Mouse (Mus musculus): Measurements from ENCODE around the gene Lsm14b. TPM values are rescaled to one million over a fixed set of nuclear protein-coding genes. Genes with fewer than 3 reads are reported as not detected.

Lsm14b gene
- polyA plus RNA-seq, 1 experiment from 2014 or later, result 5.5 TPM

DNA sequence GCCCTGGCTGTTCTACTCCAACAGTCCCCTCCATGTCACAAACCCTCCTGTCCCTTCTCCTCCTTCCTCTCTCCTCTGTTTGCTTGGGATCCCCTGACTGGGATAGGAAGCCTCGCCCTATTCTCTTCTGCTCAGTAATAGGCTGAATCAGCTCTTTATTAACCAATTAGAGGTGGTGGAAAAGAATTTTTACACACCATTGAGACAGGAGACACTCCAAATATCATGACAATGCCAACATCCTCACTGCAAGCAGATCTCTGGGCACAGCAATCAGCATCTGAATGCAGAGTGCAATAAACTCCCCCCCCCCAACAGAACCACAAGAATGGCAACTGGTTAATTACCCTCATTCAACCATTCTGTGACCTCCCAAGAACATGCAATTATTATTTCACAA is 35.7 kb upstream of the Lsm14b start:
- Histone ChIP-seq H3K27me3 (replicated peaks) (no peaks in the 10 kb centered on the region), H3K4me2 (replicated peaks) (no peak overlapping the region), H3K9ac (no peak overlapping the region), H3K27ac (no peak overlapping the region), H3K36me3 (no peaks in the 10 kb centered on the region), H3K4me3 (replicated peaks) (no peak overlapping the region), H3K4me1 (replicated peaks) (no peaks in the 10 kb centered on the region), H3K9me3 (no peaks in the 10 kb centered on the region)
- no peak for ATAC-seq
- 61% methylated on average over 1 of the region's 1 CpGs for WGBS

DNA sequence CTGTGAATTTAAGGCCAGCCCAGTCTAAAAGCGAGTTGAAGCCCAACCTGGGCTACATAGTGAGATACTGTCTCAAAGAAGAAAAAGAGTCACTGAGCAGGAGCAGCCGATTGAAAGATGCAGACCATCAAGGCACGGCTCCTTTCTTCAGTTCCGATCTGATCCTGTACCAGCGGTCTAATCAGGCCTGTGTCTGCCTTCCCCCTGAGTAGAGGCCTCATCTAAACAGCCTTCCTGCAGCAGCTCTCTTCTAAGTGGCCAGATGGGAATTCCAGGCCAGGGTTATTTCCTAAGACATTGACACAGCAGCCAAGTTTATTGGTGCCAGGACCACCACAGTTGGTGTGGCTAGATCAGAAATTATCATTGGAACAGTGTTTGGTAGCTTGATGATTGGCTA is 31.7 kb upstream of the Lsm14b start:
- WGBS, result 80% methylated on average over 5 of the region's 5 CpGs

DNA sequence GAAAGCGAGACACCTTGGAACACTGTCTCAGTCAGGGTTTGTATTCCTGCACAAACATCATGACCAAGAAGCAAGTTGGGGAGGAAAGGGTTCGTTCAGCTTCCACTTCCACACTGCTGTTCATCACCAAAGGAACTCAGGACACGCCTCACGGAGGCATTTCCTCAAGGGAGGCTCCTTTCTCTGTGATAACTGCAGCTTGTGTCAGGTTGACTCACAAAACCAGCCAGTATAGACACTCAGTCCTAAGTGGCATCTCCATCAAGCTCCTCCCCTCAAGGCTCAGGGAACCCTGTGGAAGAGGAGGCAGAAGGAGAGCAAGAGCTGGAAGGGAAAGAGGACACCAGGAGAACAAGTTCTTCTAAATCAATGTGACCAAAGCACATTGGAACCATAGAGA is 26.4 kb upstream of the Lsm14b start:
- 47% methylated on average over 4 of the region's 4 CpGs for WGBS

More for the DNA sequence above, 31.7 kb upstream of the Lsm14b start:
- Histone ChIP-seq H3K4me2 (replicated peaks) (no peak overlapping the region), H3K27ac (no peak overlapping the region), H3K27me3 (replicated peaks) (no peaks in the 10 kb centered on the region), H3K4me1 (replicated peaks) (no peaks in the 10 kb centered on the region), H3K4me3 (replicated peaks) (no peak overlapping the region), H3K9ac (no peak overlapping the region), H3K9me3 (no peaks in the 10 kb centered on the region), H3K36me3 (no peaks in the 10 kb centered on the region)
- ATAC-seq, result no peak

DNA sequence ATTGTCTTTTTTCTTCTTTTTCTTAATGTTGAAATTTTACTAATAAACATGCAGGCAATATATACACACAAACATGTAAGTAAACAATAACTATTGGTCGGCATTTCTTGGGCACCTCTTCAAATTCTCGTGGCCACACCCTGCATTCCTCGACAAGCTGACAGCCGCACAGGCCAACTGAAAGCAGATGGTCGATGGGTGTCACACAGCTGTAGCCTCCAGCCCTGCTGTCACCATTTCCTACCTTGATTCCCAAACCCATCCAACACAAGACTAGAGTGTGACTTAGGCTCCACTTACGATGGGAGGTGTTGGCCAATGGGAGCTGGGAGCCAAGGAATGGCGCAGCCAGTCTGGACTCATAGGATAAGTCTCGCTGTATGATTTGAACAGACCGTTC is 23.2 kb upstream of the Lsm14b start:
- no peaks in the 10 kb centered on the region for H3K27me3 ChIP-seq (replicated peaks)
- H3K4me1 ChIP-seq (replicated peaks), result peaks cover 4% of the 10 kb centered on the region; the same call in 1 of the 2 replicates
- no peak overlapping the region for H3K9ac ChIP-seq
- no peaks in the 10 kb centered on the region for H3K9me3 ChIP-seq
- ATAC-seq, result no peak
- H3K36me3 ChIP-seq, result no peaks in the 10 kb centered on the region
- no peak overlapping the region for H3K27ac ChIP-seq
- H3K4me3 ChIP-seq (replicated peaks), result no peak overlapping the region
- 81% methylated on average over 9 of the region's 9 CpGs for whole genome bisulfite sequencing
- H3K4me2 ChIP-seq (replicated peaks), result no peak overlapping the region

More for the DNA sequence above, 26.4 kb upstream of the Lsm14b start:
- Histone ChIP-seq H3K4me2 (replicated peaks) (no peak overlapping the region), H3K4me1 (replicated peaks) (no peaks in the 10 kb centered on the region), H3K9me3 (no peaks in the 10 kb centered on the region), H3K36me3 (no peaks in the 10 kb centered on the region), H3K27me3 (replicated peaks) (no peaks in the 10 kb centered on the region), H3K9ac (no peak overlapping the region), H3K4me3 (replicated peaks) (no peak overlapping the region), H3K27ac (no peak overlapping the region)
- no peak for ATAC-seq

DNA sequence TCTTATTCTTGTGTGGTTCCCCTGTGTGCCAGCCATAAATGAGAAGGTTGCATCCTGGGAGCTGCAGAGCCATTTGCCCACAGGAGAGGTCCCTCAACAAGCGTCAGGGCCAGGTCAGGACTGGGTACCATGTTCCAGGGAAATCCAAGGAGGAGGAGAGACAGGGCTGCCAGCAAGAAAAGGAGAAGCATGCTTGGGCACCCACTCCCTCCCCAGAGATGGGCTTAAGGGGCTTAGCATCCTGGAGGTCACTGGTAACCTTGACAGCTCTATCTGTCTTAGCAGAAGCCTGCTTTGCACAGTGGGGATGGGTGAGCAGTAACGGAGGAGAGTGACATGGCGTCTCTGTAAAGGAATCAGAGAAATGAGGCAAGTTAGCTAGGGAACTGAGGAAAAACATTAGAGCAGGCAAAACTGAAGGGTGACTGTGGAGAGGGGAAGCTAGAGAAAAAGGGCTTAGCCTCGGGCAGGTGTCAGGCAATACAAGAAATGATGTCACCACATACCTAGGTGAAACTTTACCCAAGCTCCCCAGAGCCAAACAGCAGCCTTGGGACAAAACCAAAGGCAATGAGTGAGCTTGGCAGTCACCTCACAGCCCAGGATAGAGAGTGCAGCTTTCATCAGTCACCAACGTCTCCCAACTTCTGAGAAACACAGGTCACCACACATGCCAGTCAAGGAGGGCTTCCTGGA is 19.0 kb upstream of the Lsm14b start:
- H3K9me3 ChIP-seq, result no peaks in the 10 kb centered on the region
- H3K27ac ChIP-seq, result no peak overlapping the region
- H3K36me3 ChIP-seq, result no peaks in the 10 kb centered on the region
- 0 out of 2 replicates have a peak overlapping the region, but pooled peaks have one; percentile 31 for H3K4me2 ChIP-seq (replicated peaks)
- H3K27me3 ChIP-seq (replicated peaks), result no peaks in the 10 kb centered on the region
- H3K4me3 ChIP-seq (replicated peaks), result no peak overlapping the region
- H3K9ac ChIP-seq, result no peak overlapping the region
- H3K4me1 ChIP-seq (replicated peaks), result peaks cover 4% of the 10 kb centered on the region; the same call in 1 of the 2 replicates
- peak; percentile 28; the same call in 1 of the 2 replicates for ATAC-seq
- WGBS, result 51% methylated on average over 5 of the region's 5 CpGs

DNA sequence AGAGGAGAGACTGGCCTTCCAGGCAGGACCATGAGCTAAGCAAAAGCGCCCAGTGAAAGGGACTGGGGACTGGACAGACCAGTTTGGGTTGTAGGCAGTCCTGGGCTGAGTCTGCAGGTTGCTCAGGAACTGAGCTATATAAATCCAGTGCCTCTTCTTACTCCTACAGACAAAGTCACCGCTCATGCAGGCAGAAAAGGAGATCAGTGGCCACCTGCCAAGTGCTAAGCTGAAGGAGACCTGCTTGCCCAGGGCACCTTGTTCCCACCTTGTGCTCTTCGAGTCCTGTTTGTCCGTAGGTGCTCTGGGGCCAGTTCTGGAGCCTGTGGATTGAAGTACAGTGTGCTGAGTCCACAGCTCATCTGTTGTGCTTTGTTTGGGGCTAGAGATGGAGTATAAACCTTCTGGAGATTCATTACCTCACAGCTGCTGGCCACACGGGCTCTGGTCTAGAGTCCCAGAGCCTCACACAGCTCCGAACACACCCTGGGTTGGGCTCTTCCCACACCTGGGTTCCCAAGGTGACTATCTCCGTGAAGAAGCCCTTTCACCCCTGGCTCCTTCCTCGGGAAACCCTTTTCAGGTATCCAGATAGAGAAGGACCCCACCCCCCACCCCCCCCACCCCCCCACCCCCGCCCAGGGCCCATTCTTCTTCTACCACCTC is 18.3 kb upstream of the Lsm14b start:
- ATAC-seq, result peak; percentile 82
- Histone ChIP-seq H3K4me2 (replicated peaks) (peak overlapping the region; percentile 31; the same call in 1 of the 2 replicates), H3K27ac (no peak overlapping the region), H3K4me1 (replicated peaks) (peaks cover 4% of the 10 kb centered on the region; the same call in 1 of the 2 replicates), H3K36me3 (no peaks in the 10 kb centered on the region), H3K4me3 (replicated peaks) (no peak overlapping the region), H3K27me3 (replicated peaks) (no peaks in the 10 kb centered on the region), H3K9me3 (no peaks in the 10 kb centered on the region), H3K9ac (no peak overlapping the region)
- 36% methylated on average over 9 of the region's 9 CpGs for WGBS

DNA sequence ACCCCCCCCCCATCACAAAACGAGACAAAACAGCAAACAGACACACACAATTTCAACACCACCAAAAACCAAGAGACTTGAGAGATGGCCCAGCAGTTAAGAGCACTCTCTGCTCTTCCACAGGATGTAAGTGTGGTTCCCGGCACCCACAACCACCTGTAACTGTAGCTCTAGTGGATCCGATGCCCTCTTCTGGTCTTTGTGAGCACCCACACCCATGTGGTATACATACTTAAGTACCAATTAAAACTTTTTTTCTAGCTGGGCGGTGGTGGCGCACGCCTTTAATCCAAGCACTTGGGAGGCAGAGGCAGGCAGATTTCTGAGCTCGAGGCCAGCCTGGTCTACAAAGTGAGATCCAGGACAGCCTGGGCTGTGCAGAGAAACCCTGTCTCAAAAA is 14.1 kb upstream of the Lsm14b start:
- H3K9ac ChIP-seq, result no peak overlapping the region
- H3K36me3 ChIP-seq, result no peaks in the 10 kb centered on the region
- peaks cover 7% of the 10 kb centered on the region; the same call in 1 of the 2 replicates for H3K4me1 ChIP-seq (replicated peaks)
- no peak overlapping the region for H3K4me3 ChIP-seq (replicated peaks)
- H3K9me3 ChIP-seq, result no peaks in the 10 kb centered on the region
- H3K27ac ChIP-seq, result no peak overlapping the region
- no peaks in the 10 kb centered on the region for H3K27me3 ChIP-seq (replicated peaks)
- WGBS, result 91% methylated on average over 7 of the region's 7 CpGs
- H3K4me2 ChIP-seq (replicated peaks), result no peak overlapping the region
- no peak for ATAC-seq

DNA sequence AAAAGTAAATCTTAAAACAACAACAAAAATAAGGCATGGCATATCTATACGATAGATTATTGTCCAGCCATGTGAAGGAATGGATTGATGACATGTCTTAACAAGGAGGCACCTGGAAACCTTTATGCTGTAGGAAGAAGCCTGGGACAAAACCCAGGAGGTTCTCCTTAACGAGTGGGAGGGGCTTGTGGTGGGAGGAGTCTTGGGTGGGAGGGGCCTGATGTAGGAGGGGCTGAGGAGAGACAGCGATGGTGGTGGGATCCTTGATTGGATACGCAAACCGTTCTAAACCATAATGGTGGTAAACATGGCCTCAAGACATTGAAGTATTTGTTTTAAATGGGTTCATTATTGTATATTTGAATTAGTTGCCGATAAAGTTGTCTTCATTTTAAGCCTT is 13.4 kb upstream of the Lsm14b start:
- Histone ChIP-seq H3K9me3 (no peaks in the 10 kb centered on the region), H3K4me1 (replicated peaks) (peaks cover 9% of the 10 kb centered on the region; the same call in 1 of the 2 replicates), H3K4me3 (replicated peaks) (no peak overlapping the region), H3K4me2 (replicated peaks) (no peak overlapping the region), H3K27ac (no peak overlapping the region), H3K36me3 (no peaks in the 10 kb centered on the region), H3K27me3 (replicated peaks) (no peaks in the 10 kb centered on the region), H3K9ac (no peak overlapping the region)
- 86% methylated on average over 6 of the region's 6 CpGs for WGBS
- no peak for ATAC-seq

DNA sequence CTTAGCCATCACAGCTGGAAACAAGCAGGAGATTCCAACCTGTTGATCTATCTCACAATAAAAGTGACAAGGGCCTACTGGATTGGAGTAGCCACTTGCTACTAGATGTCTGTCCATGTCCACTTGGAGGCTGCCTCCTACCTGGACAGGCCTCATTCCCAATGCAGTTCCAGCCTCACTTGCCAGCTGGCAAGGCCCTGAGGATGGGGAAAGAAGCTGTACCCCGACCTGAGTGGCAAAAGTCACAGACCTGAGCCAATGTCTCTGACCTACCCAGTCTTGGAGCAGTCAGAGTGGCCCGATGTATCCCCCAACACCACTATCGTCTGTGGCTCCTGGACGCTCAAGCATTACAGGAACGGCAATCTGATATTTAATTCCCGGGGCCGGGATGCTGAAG is 11.1 kb upstream of the Lsm14b start:
- no peak for ATAC-seq
- peaks cover 21% of the 10 kb centered on the region for H3K4me1 ChIP-seq (replicated peaks)
- no peaks in the 10 kb centered on the region for H3K9me3 ChIP-seq
- no peaks in the 10 kb centered on the region for H3K27me3 ChIP-seq (replicated peaks)
- H3K4me3 ChIP-seq (replicated peaks), result no peak overlapping the region
- H3K4me2 ChIP-seq (replicated peaks), result no peak overlapping the region
- H3K36me3 ChIP-seq, result no peaks in the 10 kb centered on the region
- 90% methylated on average over 7 of the region's 7 CpGs for WGBS
- H3K27ac ChIP-seq, result no peak overlapping the region
- H3K9ac ChIP-seq, result no peak overlapping the region

DNA sequence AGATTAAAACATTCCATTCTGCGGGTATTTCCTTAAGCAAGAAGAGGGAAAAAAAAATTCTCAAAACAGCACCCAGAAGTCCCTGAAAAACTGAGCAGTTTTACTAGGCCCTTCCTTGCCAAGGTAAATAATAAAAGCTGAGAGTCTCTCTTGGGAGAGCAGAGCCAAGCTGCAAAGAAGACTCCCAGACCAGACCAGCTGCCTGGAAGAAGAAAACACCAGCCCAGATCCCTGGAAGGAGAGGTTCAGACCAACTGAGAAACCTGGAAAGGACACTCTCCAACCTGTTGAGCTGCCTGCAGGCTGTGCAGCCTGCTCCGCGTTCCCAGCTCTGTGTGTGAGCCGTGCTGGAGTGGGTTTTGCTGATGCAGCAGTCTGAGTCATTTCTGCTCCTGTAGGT is 7.2 kb upstream of the Lsm14b start:
- Histone ChIP-seq H3K27ac (peak overlapping the region; percentile 40; the same call in 1 of the 2 replicates), H3K9me3 (no peaks in the 10 kb centered on the region), H3K36me3 (no peaks in the 10 kb centered on the region), H3K9ac (no peak overlapping the region), H3K4me1 (replicated peaks) (peaks cover 25% of the 10 kb centered on the region), H3K4me3 (replicated peaks) (no peak overlapping the region), H3K27me3 (replicated peaks) (peaks cover 6% of the 10 kb centered on the region), H3K4me2 (replicated peaks) (no peak overlapping the region)
- ATAC-seq, result no peak
- 42% methylated on average over 4 of the region's 4 CpGs for WGBS

DNA sequence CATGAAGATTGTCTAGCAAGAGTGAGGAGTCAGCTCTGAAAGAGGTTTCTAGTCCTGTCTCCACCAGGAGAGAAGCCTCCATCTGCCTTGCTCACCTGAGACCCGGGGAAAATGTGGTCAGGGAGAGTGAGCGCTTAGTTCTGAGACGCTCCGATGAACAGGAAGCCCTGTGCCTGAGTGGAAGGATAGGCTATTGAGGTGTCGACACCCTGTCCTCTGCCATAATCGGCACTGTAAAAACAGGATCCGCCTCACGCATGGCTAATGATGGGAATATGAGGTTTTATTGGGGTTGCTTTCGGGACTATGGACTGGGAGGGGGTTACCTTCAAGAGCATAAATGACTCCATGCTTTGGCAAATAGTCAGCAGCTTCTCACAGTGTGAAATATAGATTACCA is 6.2 kb upstream of the Lsm14b start:
- 0 out of 2 replicates have a peak overlapping the region, but pooled peaks have one; percentile 40 for H3K27ac ChIP-seq
- no peak overlapping the region for H3K9ac ChIP-seq
- peaks cover 14% of the 10 kb centered on the region for H3K27me3 ChIP-seq (replicated peaks)
- ATAC-seq, result peak; percentile 48; the same call in 1 of the 2 replicates
- no peak overlapping the region for H3K4me3 ChIP-seq (replicated peaks)
- no peaks in the 10 kb centered on the region for H3K36me3 ChIP-seq
- H3K4me1 ChIP-seq (replicated peaks), result peaks cover 25% of the 10 kb centered on the region
- 64% methylated on average over 9 of the region's 9 CpGs for WGBS
- H3K9me3 ChIP-seq, result no peaks in the 10 kb centered on the region
- peak overlapping the region; percentile 26; the same call in 1 of the 2 replicates for H3K4me2 ChIP-seq (replicated peaks)

DNA sequence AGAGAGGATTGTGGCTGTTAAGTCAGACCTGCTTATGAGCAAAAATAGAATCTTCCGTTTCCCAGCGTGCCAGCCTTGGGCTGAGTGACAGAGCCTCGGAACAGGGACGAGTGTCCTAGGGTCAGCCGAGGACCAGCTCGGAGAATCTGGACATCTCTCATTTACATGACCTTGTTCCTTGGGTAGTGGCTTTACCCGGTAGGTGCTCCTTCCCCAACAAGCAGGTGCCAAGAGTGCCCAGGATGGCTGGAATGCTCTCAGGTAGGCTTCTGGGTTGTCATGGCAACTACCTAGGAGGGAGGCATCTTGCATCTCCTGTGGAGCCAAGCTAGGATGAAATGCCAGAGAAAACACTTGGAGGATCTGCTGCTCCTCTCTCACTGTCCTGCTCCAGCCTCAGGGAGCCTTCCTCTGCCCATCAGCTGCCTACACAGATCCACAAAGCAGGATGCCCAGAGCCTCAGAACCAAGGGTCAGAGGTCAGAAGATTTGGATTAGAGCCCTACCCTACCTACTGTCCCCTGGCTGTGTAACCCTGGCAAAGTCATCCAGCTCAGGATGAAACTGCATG is 4.6 kb upstream of the Lsm14b start:
- WGBS, result 76% methylated on average over 7 of the region's 7 CpGs
- ATAC-seq, result no peak
- Histone ChIP-seq H3K4me1 (replicated peaks) (peaks cover 25% of the 10 kb centered on the region), H3K4me3 (replicated peaks) (no peak overlapping the region), H3K27me3 (replicated peaks) (peaks cover 15% of the 10 kb centered on the region), H3K36me3 (no peaks in the 10 kb centered on the region), H3K9me3 (no peaks in the 10 kb centered on the region), H3K4me2 (replicated peaks) (no peak overlapping the region), H3K27ac (no peak overlapping the region), H3K9ac (no peak overlapping the region)
